Mouse (Mus musculus) left cerebral cortex, postnatal 14 days (tissue): ENCODE data around the gene Tex50. TPM values are rescaled to one million over a fixed set of nuclear protein-coding genes. Genes with fewer than 3 reads are reported as not detected.

ENCODE experiments used
- DNase-seq, 2 experiments: peaks; one replicate each; pipeline ENCODE4 v3.0.0; 2021 to 2022; ENCODE audit warnings: low spot score in 2 of 2, mixed read lengths in 1 of 2
- intact Hi-C: fragments of 180-260 bp; cut with DNase I; formaldehyde crosslinking; loops from one replicate; pipeline ENCODE4 v1.15.1; 2025
- total RNA-seq, 2 experiments: library from RNA; stranded (reverse); gene quantifications; 2 replicates each; pipeline ENCODE4 v1.2.3; 2021

The Tex50 gene
- total RNA-seq, 2 experiments from 2014 or later: not detected

GRCm38 (mm10) chr1:161130726-161131664, 28.1 kb downstream of the Tex50 start, which contains the start of gene Klhl20:
TSS of gene Klhl20 (minus strand) at chr1:161131511.
- intact Hi-C loops: no loop called here
- DNase-seq: peak; percentile 96 to 97

GRCm38 (mm10) chr1:161126461-161126860, 32.7 kb downstream of the Tex50 start:
- intact Hi-C loops: no loop called here
- DNase-seq: no peak

- intact Hi-C loops: no loop called here
- no peak for DNase-seq
Observed at GRCm38 (mm10) chr1:161122661-161123418, 36.3 kb downstream of the Tex50 start.

- no peak for DNase-seq
- intact Hi-C loops: no loop called here
Observed at GRCm38 (mm10) chr1:161114591-161114990, 44.5 kb downstream of the Tex50 start.

GRCm38 (mm10) chr1:161109216-161109615, 49.9 kb downstream of the Tex50 start:
- intact Hi-C loops: no loop called here
- no peak for DNase-seq

Other genes with a start within 250 kb of the Tex50 start
- under 1 TPM; 0.29 to 0.53 TPM for gene Serpinc1, start 180.7 kb downstream of the Tex50 start, total RNA-seq
- gene Zbtb37, start 124.5 kb downstream of the Tex50 start, total RNA-seq: 10 to 100 TPM; 11.4 to 14.9 TPM
- 10 to 100 TPM; 22.4 to 24.0 TPM for gene Dars2, start 88.7 kb downstream of the Tex50 start, total RNA-seq
- 1 to 10 TPM; 1.6 to 1.8 TPM for gene Cenpl, start 88.6 kb downstream of the Tex50 start, total RNA-seq
- 10 to 100 TPM; 17.6 to 18.1 TPM for gene Klhl20, start 27.8 kb downstream of the Tex50 start, total RNA-seq
- 10 to 100 TPM; 37.0 to 39.0 TPM for gene Ankrd45, start 16.6 kb downstream of the Tex50 start, total RNA-seq
- gene Prdx6, start 91.9 kb upstream of the Tex50 start, total RNA-seq: 100 to 1,000 TPM; 277 to 282 TPM
- gene Tnfsf4, start 236.1 kb upstream of the Tex50 start, total RNA-seq: not detected